Mouse (Mus musculus) CH12.LX (cell line): ENCODE measurements at regions not wholly inside any gene's neighbourhood (a gene's known extent, or its start where the extent isn't known, plus 50 kb on each side); places are given as distances from the start of the nearest gene placed in this dataset.

Experiments used
- CHD1 ChIP-seq: IDR thresholded peaks from 2 replicates; pipeline ENCODE4 v1.6.1; 2012; ENCODE audit warnings: low read depth, low read length, improper control_type of control experiment, inconsistent platforms
- E2F4 ChIP-seq: IDR thresholded peaks from 2 replicates; pipeline ENCODE4 v1.6.1; 2011; ENCODE audit warnings: low read depth, low read length, improper control_type of control experiment; ENCODE audit not compliant: insufficient replicate concordance
- GABPA ChIP-seq: IDR thresholded peaks from 2 replicates; pipeline ENCODE4 v1.6.1; 2012; ENCODE audit warnings: low read depth, low read length, improper control_type of control experiment, inconsistent platforms; ENCODE audit not compliant: insufficient replicate concordance
- MAZ ChIP-seq: IDR thresholded peaks from 2 replicates; pipeline ENCODE4 v1.6.1; 2012; ENCODE audit warnings: low read depth, mild to moderate bottlenecking, inconsistent platforms, low read length, improper control_type of control experiment, moderate library complexity
- TBP ChIP-seq: conservative IDR thresholded peaks from 2 replicates; pipeline ENCODE4 v1.6.1; 2011; ENCODE audit warnings: low read depth, low read length, improper control_type of control experiment

DNA sequence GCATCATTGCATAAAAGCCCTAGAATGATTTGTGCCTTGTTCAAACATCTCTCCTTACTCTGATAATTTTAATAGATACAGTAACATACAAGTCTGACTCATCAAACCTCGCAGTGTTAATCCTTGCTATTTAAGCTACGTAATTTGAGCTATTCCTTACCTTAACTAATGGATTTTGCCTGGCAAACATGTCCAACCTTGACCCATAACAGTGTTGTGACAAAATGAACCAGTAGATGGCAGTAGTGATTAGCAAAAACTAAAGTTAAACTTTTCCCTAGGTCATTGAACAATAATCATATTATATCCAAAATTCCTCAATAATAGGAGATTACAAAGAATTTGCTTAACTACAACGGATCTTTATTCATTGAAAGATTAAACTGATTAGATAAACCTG, 501.0 kb downstream of the Trim52 start:
- TF ChIP-seq MAZ (no peak), E2F4 (no peak), GABPA (no peak), TBP (no peak), CHD1 (no peak)
